Mouse (Mus musculus): Measurements from ENCODE around the gene Pcgf6.

DNA sequence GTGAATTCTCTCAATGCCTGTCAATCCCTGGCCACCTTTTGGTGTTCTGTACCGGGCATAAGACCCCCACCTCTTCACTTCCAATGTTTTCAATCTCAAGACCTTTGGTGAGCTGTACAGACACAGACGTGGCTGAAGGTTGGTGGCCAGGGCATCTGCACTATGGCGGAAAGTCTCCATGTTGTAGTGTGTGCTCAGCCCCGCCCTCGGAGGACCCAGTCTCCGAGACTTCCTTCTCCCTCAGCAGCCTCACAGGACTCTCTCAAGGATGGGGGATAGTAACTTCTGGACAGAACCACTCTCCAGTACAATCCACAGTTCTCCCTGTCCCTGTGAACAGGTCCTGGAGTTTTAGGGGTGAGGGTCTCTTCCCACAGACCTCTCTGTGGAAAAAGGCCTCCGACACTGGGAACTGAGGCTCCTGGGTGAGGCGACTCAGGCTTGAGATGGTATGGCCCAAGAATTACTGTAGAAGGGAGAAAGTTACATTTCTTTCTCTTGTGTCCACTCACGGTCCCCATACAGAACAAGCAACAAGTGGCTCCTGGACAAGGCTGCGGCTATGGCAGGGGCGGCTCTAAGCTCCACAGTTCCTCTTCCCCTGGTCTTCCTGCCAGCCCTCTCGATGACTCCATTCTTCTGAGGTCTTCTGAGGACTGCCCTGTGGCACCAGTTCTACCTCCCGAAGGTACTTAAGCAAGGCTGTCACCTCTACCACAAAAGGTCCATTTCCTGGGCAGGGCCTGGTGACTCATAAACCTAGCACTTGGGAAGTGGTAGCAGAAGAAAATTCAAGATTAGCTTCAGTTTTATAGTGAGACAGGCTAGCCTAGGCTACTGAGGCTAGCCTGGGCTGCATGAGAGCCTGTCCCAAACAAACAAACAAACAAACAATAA lies 65.7 kb downstream of the Pcgf6 start:
- TF ChIP-seq CTCF (IDR thresholded peaks at IDR 0.05; ENCODE audit: insufficient read depth, low read length) (no peak), POLR2A (IDR thresholded peaks at IDR 0.05; ENCODE audit: borderline replicate concordance, extremely low read depth, low read depth, low read length) (no peak)
